Mouse (Mus musculus): ENCODE data around the gene Il1rapl1.

GRCm38 (mm10) chrX:88113561-88113960 lies 1.9 kb downstream of the Il1rapl1 start:
- TF ChIP-seq POLR2A (IDR thresholded peaks at IDR 0.05; ENCODE audit: insufficient read depth, low read length) (no peak), EP300 (IDR thresholded peaks at IDR 0.05; ENCODE audit: insufficient read depth, low read depth, low read length) (no peak), CTCF (IDR thresholded peaks at IDR 0.05; ENCODE audit: low read depth, low read length) (no peak)

Data from ES-Bruce4 (cell line).